Mouse (Mus musculus): Measurements from ENCODE around the gene 1700001L19Rik.
"Not testable (repeated sequence)": the region's sequence is repeated elsewhere in the genome, so short reads cannot be mapped to it uniquely, and the experiment has no call there.

1700001L19Rik gene

DNA sequence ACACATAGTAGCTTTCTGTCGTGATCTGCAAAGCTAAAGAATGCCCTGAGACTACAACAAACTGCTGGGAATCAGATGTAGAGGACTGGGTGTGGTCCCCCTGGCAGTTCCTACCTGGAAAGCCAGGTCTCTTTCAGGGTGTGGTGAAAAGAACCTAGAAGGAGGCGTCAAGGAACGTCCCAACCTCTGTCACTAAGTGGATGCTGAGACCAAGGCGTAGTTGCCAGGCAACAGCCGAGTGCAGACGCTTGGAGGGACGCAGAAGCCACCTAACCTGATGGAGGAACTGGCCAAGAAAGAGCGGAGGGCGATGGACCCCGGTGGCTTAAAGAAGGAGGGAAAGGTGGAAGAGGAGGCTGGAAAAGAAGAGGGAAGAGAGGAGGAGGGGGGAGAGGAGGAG, at the start of gene 1700001L19Rik:
TSS of gene 1700001L19Rik (plus strand) at position 223 of the 400 bp plus-strand sequence.
- no peak for DNase-seq (ENCODE audit: low spot score in 2 of 2)

GRCm38 (mm10) chr13:68553391-68553790, 43.8 kb upstream of the 1700001L19Rik start:
- not testable (repeated sequence) for DNase-seq (ENCODE audit: low spot score in 2 of 2)

DNA sequence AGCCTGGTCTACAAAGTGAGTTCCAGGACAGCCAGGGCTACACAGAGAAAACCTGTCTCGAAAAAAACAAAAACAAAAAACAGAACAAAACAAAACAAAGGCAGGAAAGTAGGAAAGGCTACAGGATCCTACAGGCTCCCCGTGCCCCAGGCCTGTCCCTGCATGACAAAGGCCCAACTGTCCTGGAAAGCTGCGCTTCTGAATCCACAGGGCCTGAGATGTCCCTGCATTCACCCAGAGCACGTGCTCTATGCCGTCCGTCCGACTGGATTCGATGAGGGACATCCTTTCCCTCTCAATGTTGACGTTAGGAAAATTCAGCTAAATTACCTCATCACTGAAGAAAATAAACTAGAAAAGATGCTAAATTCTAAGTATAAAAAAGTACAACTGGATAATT, 29.1 kb upstream of the 1700001L19Rik start:
- no peak for DNase-seq (ENCODE audit: low spot score in 2 of 2)

GRCm38 (mm10) chr13:68568548-68568947, 28.7 kb upstream of the 1700001L19Rik start:
- no peak for DNase-seq (ENCODE audit: low spot score in 2 of 2)

- no peak for DNase-seq (ENCODE audit: low spot score in 2 of 2)
Measured at GRCm38 (mm10) chr13:68569589-68570336, 27.5 kb upstream of the 1700001L19Rik start.

DNA sequence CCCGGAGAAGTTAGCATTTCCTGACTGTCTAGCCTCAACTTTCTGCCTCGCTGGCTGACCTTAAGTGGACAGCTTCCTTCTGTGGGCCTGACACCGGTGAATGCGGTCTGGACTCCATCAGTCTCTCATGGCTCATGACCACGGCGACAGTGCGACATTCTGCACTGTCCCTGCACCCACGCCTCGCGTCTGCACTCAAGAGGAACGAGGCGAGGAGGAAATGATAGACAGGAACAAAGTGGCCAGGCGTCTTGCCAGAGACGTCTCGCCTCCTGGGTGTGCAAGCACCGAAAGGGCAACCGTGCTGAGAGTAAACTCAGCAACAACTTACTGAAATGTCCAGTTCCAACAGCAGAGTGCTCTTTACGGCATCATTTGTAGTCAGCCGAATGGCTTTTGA, 25.0 kb upstream of the 1700001L19Rik start:
- DNase-seq (ENCODE audit: low spot score in 2 of 2), result no peak

GRCm38 (mm10) chr13:68572966-68573913, 24.0 kb upstream of the 1700001L19Rik start:
- DNase-seq (ENCODE audit: low spot score in 2 of 2), result peak; percentile 49 to 58

DNA sequence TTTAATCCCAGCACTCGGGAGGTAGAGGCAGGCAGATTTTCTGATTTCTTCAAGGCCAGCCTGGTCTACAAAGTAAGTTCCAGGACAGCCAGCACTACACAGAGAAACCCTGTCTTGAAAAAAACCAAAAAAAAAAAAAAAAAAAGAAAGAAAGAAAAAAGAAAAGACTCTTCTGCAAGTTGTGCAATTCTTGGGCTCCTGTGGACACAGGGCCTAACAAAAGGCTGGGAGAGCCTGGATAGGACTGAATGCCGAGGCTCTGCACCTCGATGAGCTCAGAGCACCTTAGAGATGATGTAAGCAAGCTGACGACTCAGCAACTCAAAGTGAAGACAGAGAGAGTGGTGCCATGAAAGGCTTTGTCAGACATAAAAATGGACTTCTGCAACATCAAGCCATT, 22.8 kb upstream of the 1700001L19Rik start:
- no peak for DNase-seq (ENCODE audit: low spot score in 2 of 2)

DNA sequence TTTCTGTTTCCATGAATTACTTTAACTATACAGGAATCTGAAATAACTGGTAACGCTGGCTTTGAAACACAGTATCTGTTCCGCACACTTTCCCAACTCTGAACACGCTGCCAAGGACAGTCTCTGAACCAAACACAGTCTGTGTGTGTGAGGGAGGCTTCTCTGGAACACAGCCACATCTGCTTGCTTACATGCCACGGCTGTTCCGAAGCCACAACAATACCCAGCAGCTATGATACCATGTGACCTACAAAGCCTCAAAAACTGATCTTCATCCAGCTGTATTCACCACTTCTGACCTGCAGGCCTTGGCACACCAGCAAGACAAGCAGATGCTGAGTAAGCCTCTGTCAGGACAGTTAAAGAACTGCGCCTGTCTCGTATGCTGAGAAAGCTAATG, 19.3 kb upstream of the 1700001L19Rik start:
- DNase-seq (ENCODE audit: low spot score in 2 of 2), result peak in 1 of 2 experiments; percentile 45

DNA sequence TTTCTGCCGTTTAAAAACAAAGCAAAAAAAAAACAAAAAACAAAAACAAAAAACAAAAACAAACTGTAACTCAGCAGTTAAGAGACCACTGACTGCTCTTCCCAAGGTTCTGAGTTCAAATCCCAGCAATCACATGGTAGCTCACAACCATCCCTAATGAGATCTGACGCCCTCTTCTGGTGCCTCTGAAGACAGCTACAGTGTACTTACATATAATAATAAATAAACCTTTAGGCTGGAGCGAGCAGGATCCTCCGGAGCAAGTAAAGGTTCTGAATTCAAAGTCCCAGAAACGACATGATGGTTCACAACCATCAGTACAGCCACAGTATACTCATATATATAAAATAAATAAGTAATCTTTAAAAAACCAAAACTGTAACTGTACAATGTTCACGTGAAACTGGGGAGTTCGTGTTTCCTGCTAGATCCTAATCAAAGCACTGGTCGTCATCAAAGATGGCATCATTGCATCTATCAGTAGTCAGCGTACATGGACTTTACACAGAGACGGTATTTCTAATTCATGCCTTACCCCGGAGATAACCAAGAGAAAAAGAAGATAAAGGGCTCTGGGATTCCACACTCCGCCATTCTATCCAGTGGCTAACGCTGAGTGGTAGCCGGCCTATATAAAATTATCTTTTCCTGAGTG, 16.0 kb upstream of the 1700001L19Rik start:
- no peak for DNase-seq (ENCODE audit: low spot score in 2 of 2)

GRCm38 (mm10) chr13:68581747-68582516, 15.3 kb upstream of the 1700001L19Rik start, which contains the start of the genes Mtrr and Fastkd3:
TSS of gene Mtrr (minus strand) at chr13:68582149.
TSS of gene Fastkd3 (plus strand) at chr13:68582234.
- peak; percentile 96 to 98 for DNase-seq (ENCODE audit: low spot score in 2 of 2)

DNA sequence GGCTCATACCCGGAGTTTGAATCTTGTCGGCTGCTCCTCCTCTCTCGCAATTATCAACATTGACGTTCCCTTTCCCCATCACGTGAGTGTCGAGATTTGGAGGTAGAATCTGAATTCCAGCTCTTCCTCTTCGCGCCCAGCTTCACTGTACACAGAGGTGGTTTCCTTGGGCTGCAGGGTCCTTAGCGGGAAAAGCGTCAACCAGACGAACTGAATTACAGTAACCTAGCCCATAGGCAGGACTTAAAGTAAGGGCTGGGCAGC, 14.8 kb upstream of the 1700001L19Rik start:
- DNase-seq (ENCODE audit: low spot score in 2 of 2), result no peak

- no peak for DNase-seq (ENCODE audit: low spot score in 2 of 2)
Measured at GRCm38 (mm10) chr13:68583961-68584360, 13.3 kb upstream of the 1700001L19Rik start.

- no peak for DNase-seq (ENCODE audit: low spot score in 2 of 2)
Measured at GRCm38 (mm10) chr13:68585441-68585840, 11.8 kb upstream of the 1700001L19Rik start.

DNA sequence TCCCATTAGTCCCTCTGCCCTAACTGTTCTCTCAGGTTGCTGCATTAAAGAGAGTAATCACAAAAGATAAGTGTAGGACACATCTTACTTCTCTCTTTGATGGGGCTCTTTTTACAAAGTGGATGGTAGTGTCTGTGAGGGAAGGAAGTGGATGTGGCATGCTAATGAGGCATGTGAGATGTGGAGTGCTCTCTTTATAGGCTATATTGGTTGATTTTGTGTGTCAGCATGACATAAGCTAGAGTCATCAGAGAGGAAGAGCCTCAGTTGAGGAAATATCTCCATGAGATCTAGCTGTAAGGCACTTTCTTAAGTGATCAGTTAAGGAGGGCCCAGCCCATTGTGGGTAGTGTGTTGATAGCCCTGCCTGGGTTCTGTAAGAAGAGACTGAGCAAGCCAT, 8.9 kb upstream of the 1700001L19Rik start:
- no peak for DNase-seq (ENCODE audit: low spot score in 2 of 2)

DNA sequence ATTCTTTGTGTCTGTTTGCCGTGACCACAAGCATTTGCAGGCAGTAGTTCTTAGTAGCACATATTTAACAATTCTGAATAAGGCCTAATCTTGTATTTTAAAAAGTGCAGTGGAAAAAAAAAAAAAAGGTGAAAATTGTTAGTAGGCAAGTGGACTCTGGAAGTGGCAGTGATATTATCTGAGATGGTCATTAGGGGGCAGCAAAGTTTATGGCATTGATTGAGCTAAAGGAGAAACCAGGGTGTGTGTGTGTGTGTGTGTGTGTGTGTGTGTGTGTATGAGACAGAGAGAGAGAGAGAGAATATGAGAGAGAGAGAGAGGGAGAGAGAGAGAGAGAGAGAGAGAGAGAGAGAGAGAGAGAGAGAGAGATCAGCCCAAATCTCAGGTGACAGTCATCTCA, 3.4 kb upstream of the 1700001L19Rik start:
- no peak for DNase-seq (ENCODE audit: low spot score in 2 of 2)

GRCm38 (mm10) chr13:68597667-68598066, 446 bp downstream of the 1700001L19Rik start:
- DNase-seq (ENCODE audit: low spot score in 2 of 2), result no peak

- no peak for DNase-seq (ENCODE audit: low spot score in 2 of 2)
Measured at GRCm38 (mm10) chr13:68598953-68599352, 1.7 kb downstream of the 1700001L19Rik start.

GRCm38 (mm10) chr13:68601184-68601583, 4.0 kb downstream of the 1700001L19Rik start:
- no peak for DNase-seq (ENCODE audit: low spot score in 2 of 2)

DNA sequence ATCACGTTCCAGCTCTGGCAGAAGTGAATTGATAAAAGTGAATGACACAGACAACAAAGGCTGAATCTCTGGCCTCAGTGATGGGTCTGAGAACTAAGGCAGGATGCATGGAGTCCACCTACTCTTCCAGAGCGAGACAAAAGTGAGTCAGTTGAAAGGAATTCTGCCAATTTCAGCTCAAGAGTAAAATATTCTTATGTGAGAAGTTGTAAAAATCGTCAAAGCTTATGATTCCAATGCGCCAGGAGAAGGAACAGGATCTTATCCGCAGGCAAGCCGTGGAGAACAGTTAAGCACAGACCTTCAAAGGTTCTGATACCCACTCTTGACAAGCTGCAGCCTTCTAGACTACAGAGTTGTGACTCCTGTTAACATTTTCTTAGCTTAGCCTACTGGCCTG, 5.9 kb downstream of the 1700001L19Rik start:
- DNase-seq (ENCODE audit: low spot score in 2 of 2), result no peak

DNA sequence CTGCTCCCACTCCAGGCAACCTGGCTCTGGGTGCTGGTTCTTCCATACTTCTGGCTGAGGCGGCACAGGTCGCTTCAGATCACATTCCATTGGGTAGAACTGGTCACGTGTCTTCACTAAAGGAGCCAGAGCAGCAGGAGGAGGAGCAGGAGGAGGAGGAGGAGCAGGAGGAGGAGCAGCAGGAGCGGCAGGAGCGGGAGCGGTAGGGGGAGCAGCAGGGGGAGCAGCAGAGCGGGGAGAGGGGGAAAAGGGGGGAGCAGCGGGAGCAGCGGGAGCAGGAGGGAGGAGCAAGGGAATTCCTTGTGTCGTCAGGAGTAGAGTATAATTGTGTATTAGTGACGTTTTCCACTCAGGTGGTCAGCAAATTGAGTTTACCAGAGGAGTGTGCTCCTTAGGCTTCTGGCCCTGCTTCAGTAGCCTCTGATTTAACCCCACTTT, 8.5 kb downstream of the 1700001L19Rik start:
- DNase-seq (ENCODE audit: low spot score in 2 of 2), result no peak

All from urinary bladder, postnatal 4 days (tissue).